Mouse (Mus musculus) lung, postnatal 10 days (tissue): ENCODE measurements around the gene A730071L15Rik.
A peak's percentile ranks its signal among the peaks of the same experiment; 100 is the strongest.

Source experiments
- DNase-seq: peaks from one replicate; pipeline ENCODE4 v3.0.0; 2021

The A730071L15Rik gene

DNA sequence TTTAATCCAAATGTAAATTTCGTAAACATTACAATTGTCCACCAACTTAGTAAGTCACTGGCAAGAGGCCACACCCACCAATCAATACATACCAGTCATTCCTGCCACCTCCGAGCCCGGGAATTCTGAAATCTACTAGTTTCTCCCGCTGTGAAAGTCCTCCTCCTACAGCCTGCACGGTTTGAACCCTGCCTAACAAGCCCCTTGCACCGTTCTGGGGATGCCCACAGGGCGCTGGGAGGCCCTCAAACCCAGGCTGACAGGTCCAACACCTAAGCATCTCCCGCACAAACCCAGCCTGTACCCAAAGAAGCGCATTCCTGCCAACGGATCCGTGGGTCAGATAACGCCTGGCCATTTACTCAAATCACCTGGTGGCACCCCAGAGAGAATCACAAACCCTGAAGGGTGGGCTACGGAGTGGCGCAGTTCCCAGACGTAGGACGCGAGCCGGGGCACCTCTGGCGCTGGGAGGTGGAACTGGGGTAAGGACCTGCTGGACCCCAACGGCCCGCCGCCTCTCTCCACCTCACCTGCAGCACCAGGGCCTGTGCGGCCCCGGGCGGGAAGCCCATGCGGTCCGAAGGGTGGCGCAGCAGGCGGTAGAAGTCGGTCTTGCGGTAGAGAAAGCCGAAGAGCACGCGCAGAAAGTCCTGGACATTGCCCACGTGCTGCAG is at the start of gene A730071L15Rik:
TSS of gene A730071L15Rik (plus strand) at position 620 of the 677 bp plus-strand sequence.
- DNase-seq, result no peak

DNA sequence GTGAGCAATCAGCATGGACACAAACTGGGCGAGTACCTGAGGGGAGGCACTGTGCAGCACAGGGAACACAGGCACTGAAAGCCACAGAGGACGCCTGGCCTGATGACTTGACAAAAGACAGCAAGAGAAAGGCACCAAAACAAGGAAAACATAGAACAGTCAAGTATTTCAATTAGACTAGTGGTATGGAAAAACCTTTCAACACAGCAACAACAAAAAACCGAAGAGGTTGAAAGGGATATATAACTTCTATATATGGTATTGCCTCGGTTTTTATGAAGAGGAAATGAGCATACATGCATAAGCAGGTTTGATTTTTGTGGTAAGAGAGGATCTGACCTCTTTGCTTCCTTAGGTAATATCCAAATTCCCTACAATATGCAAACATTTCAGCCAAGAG is 47.0 kb upstream of the A730071L15Rik start:
- no peak for DNase-seq

- no peak for DNase-seq
These were observed 45.6 kb upstream of the A730071L15Rik start for GRCm38 (mm10) chr11:6154211-6154701.

DNA sequence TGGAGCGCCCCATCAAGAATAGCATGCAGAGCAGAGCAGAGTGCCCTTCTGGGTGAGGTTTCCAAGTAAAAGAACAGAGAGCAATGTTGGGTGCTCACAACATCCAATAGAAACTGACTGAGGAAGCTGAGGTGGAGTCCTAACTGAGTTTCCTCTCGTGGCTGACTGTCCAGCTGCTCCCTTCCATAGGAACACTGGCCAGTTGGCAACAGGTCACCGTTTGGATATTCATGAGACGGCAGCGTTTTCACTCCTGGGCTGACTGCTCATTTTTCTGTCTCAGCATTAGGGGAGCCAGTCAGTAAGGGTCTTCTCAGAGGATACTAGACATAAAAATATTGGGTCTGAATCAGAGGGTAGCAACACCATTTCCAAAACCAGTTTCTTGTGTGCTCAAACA is 43.2 kb upstream of the A730071L15Rik start:
- peak; percentile 24 for DNase-seq

GRCm38 (mm10) chr11:6157119-6157518 is 42.7 kb upstream of the A730071L15Rik start:
- no peak for DNase-seq

- DNase-seq, result no peak
These were observed 41.3 kb upstream of the A730071L15Rik start for GRCm38 (mm10) chr11:6158515-6158914.

DNA sequence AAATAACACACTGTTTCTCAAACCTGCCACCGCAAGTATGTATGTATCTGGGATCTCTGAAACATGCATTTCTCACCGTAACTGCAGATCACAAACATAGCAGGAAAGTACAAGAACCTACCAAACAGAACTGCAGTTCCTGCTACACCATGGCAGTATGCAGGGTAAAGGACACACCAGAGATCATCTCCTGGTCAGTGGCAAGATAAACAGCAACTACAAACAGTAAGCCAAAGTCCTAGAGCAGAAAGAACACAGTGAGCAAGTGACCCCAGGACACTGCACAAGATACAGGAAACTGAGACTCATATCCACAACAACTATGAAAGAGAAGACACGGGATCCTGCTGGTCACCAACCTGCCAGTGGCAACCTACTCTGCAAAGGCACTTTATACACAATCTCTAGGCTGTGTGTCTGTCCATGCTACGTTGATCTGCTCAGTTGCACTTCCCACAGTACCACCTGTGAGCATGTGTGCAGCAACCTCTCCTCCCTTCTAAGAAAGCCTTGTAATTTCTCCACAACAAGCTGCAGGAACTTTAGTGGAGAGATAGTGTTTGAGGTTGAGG is 40.0 kb upstream of the A730071L15Rik start:
- DNase-seq, result no peak

- DNase-seq, result no peak
These were observed 39.1 kb upstream of the A730071L15Rik start for GRCm38 (mm10) chr11:6160663-6161271.

DNA sequence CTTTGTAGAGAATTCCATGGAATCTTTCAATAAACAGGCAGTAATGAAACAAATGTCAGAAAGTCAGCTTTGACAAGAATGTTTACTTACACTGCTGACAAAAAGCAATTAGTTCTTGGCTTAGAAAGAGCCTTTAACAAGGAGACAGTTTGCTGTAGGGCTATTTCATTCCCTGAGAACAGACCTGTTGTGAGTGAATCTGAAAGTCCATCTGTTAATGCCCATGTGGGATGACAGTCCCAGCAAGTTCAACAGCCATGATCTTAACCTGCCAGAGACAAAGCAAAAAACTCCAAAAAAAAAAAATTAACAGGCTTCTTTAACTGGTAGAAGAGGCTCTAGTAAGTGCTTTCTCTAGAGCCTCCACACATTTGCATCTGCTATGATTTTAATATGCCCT is 38.3 kb upstream of the A730071L15Rik start:
- no peak for DNase-seq

GRCm38 (mm10) chr11:6163062-6163461 is 36.8 kb upstream of the A730071L15Rik start:
- DNase-seq, result no peak

GRCm38 (mm10) chr11:6163706-6164105 is 36.1 kb upstream of the A730071L15Rik start:
- no peak for DNase-seq

GRCm38 (mm10) chr11:6164781-6165180 is 35.0 kb upstream of the A730071L15Rik start:
- no peak for DNase-seq

GRCm38 (mm10) chr11:6165391-6166081 is 34.3 kb upstream of the A730071L15Rik start:
- no peak for DNase-seq

GRCm38 (mm10) chr11:6166351-6166750 is 33.5 kb upstream of the A730071L15Rik start:
- DNase-seq, result peak; percentile 50

DNA sequence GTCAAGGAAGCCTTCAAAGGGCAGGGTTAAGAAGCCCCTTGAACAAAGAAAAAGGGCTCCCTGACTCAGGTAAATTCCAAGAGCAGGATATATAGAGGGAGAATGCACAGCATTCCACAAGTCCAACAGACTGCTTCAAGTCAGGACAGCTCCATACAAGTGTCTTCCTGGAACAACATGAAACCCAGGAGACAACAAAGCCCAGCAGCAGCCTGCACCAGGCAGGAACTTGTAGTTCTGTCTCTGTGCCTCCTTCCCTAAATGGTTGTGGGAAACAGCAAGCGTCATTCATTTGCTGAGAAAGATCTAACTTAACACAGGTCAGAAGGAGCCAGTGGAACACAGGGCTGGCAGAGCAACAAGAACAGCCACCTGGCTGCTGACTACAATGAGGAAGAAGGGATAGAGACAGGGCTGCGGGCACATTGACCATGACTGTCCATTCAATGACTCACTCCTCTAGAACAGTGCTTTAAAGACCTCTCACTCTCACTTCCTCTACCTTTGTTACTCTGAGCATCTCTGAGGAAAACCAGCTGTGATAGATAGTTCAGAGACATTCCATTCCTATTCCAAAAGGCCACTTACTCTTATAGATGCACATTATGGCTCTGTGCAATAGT is 30.7 kb upstream of the A730071L15Rik start:
- no peak for DNase-seq

GRCm38 (mm10) chr11:6174719-6175118 is 25.1 kb upstream of the A730071L15Rik start:
- DNase-seq, result peak; percentile 35

GRCm38 (mm10) chr11:6175506-6175905 is 24.3 kb upstream of the A730071L15Rik start:
- DNase-seq, result no peak

- DNase-seq, result no peak
These were observed 21.9 kb upstream of the A730071L15Rik start for GRCm38 (mm10) chr11:6177781-6178420.

DNA sequence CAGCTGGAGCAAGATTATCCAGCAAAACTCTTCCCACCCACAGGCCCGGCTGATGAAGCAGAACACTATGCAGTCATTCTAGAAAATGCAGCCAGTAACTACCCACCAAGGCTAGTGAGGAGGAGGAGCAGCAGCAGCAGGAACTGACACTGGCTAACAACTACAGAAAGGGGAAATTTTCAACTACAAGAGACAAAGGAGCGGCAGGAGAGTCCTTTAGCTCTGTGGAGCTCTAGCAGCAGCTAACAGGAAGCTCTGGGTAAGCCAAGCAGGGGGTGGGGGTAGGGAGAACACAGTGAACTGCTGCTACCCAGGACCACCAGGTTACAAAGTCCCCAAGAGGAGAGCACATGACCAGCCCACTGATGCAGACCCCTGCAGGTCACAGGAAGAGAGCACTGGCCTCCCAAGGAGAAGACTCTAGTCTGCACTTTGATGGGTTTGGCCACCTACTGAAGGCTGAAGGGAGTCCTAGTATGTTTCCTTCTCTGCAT is 21.1 kb upstream of the A730071L15Rik start:
- peak; percentile 29 for DNase-seq

DNA sequence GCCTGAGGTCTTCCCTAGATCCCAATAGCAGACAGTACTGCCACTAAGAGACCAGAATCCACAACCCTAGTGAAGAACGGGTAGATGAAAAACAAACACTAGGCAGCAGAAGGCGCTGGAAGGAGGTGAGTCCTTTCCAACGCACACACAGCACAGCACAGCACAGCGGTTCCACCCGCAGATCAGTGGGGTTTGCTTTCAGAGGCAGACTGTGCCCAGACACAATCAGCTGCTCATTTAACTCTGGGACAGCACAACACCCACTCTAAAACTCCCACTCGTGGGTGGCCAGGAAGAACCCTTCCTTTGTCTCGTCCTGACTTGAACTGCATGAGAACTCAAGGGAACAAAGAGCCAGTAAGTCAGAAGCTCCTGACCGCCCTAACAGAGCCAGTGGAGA is 20.6 kb upstream of the A730071L15Rik start:
- no peak for DNase-seq

DNA sequence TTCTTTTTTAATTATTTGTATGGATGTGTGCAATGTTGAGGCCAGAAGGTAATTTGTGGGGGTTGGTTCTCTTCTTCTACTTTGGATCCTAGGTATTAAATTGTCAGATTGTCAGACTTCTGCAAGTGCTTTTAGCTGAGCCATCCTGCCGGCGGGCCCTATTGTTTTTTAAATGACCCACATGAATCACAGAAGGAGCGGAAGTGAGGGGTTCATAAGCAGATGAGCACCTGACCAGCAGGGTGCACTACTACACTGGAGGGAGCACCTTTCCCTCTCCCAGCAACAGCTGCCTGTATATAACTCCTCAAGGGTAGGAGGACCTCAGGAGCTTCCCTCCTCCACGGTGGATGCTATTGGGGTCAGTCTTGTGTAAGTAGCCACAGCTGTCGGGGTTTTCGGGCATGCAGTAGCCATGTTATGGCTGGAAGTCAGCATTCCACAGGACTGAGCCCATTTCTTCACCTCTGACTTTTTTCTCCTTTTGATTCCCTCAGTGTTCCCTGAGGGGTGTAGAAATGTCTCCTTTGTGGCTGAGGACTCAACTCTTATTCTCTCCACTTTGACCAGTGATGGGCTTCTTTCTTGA is 18.9 kb upstream of the A730071L15Rik start:
- DNase-seq, result no peak

- peak; percentile 17 for DNase-seq
These were observed 16.6 kb upstream of the A730071L15Rik start for GRCm38 (mm10) chr11:6183246-6183645.
